Mouse (Mus musculus) heart, adult 9 months (tissue): Measurements from ENCODE around the gene Ptma.
A peak's percentile ranks its signal among the peaks of the same experiment; 100 is the strongest.
"Not testable (repeated sequence)": the region's sequence is repeated elsewhere in the genome, so short reads cannot be mapped to it uniquely, and the experiment has no call there.

Source experiments
- DNase-seq, 2 experiments: peaks; one replicate each; pipeline ENCODE4 v3.0.0; 2022; ENCODE audit warnings: low spot score in 2 of 2

The Ptma gene

GRCm38 (mm10) chr1:86496340-86496739 is 30.2 kb upstream of the Ptma start:
- no peak for DNase-seq

- DNase-seq: no peak
These were observed 29.2 kb upstream of the Ptma start for GRCm38 (mm10) chr1:86497361-86497760.

GRCm38 (mm10) chr1:86497986-86498385 is 28.5 kb upstream of the Ptma start:
- DNase-seq: no peak

DNA sequence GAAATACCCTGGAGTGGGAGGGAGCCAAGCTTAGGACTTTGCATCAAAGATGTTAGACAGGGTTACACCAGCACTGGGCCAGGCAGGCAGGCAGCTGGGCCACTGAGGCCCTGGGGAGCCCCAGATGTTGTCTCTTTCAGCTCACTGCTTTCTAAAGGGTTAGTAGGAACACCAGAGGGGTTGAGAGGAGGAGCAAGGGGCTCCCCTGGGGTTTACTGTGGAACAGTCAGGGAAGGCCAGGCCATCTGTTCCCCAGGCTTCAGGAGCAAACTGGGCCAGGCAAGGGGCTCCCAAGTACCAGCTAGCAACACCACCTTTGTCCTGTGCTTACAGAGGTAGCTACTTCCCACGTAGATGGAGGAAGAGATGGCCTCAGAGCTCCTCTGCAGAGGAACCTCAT is 27.9 kb upstream of the Ptma start:
- peak in 1 of 2 experiments; percentile 46 for DNase-seq

- DNase-seq: peak in 1 of 2 experiments; percentile 67
These were observed 26.6 kb upstream of the Ptma start for GRCm38 (mm10) chr1:86499903-86500302.

- DNase-seq: no peak
These were observed 25.8 kb upstream of the Ptma start for GRCm38 (mm10) chr1:86500681-86501080.

GRCm38 (mm10) chr1:86501114-86501532 is 25.4 kb upstream of the Ptma start:
- peak in 1 of 2 experiments; percentile 47 for DNase-seq

DNA sequence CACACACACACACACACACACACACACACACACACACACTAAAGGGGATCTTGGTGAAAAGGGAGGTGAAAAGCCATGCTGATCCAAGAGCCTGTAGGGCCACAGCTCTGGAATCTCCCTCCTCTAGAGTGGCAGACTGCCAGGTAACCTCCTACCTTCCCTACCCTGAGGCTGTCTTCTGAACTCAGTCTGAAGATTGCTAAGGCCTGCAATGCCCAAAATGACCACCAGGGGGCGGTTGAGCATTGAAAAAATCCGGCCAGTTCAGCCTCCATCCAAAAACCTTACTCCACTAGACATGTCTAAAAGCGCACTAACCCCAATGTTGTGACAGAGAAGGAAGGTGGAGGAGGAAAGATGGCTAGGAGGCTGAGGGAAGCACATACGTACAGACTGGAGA is 25.0 kb upstream of the Ptma start:
- DNase-seq: peak; percentile 79 to 92

DNA sequence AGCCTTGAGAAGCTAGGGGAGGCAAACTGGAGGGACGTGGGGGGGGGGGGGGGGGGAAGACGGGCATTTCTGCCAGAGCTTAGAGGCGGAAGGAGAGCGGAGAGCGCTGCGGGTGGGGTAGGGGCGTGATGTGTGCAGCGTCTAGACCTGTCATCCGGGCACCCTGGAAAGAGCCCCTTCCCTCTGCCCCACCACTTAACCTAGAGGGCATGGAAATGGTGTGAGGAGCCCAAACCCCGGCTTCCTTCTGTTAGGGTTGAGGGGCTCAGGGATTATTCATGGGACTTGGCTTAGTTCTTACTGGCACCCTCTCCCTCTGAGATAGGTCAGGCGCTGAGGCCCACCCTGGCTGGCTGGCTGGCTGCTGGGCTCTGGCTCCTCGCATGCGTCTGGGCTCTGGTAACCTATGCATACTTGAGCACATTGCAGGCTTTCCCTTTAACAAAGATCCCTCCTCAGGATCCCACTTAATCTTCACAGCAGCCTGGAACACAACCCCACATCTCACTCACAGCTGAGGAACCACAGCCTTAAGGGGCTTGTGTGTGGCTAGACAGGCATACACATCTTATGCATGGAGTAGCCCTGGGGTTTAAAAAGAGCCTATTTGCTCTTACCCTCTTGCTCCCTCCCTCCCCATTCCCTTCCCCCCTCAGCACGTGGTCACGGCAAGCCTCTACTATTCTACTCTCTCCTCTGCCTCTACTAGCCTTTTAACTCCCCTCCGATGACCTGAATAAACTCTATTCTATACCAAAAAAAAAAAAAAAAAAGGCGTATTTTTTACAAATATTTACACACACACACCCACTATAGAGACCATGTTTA is 24.1 kb upstream of the Ptma start:
- DNase-seq: no peak

DNA sequence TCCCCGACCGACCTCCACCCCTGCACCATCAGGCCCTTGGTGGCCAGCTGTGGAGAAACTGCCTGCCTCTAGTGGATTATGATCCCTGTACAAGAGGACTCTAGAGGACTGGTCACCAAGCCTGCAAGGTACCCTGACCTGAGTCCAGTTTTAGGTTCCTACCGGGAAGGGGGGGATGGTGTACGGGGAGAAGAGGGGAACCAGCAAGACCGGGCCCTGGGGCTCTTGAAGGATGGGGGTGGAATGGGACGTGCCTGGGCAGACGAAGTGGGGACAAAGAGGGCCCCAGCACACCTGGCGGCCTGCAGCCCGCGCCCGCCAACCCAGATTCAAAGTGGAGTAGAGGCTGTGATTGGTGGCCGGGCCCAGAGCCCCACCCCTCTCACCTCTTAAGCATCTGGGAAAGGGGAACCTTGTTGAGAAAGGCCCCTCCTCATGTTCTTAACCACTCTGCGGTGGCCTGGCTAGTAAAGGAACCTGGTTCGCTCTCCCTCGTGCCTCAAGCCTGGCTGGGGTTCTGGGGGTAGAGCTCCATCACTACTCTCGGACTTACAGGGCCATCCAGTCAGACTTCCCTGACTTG is 23.3 kb upstream of the Ptma start:
- DNase-seq: no peak

DNA sequence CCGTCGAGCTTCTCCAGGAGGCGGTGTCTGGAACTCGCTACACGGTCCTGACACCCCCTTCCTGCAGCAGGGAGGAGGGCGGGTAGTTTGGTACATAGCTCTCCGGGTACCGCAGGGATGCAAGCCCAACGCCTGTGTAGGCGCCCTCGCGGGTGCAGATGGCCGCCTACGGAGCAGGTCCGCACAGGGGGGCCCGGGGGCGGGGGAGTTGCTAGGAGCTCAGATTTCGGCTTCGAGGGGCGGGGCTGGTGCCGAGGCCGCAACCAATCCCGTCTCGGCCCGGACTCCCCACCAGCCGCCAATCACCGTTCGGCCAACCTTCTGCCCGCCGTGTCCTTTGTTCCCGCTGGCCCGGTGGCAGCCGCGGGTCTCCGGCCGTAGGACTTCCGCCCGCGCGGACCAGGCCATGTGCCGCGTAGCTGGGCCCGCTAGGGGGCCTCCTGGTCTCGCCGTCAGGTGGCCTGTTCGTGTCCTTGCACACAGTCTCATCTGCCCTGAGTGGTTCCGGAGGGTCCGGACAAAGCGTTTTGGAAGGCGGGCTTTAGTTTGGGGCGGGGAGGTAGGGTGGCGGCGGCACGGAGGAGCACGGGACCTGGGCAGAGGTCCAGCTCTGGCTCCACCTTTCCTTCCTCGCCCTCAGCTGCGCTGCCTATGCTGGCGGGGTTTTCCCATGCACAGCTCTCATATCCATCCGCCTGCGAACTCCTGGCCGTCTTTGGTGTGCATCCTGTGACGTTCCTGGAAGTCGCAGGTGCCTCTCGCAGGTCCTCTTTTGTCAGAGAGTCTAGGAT is 22.4 kb upstream of the Ptma start:
- DNase-seq: peak; percentile 96

GRCm38 (mm10) chr1:86504697-86505421 is 21.7 kb upstream of the Ptma start:
- DNase-seq: peak in 1 of 2 experiments; percentile 36

DNA sequence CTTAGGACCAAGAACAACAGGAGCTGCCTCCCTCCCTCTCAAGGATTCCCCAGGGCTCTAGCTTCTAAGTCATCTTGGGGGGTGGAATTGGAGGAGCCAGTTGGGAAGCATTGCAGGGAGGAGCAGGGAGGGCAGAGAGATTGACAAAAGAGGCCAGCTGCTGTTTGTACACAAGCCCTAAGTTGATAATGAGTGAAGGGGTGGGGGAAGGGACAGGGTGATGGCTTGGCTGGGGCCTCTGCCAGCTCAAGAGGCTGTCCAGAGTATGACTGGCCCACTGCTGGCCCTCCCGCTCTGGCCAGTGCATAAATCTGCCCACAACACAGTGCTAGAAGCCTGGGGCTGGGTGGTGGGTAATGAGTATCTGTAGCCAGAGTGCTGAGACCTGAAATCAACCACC is 21.1 kb upstream of the Ptma start:
- DNase-seq: peak; percentile 66 to 74

- DNase-seq: no peak
These were observed 20.1 kb upstream of the Ptma start for GRCm38 (mm10) chr1:86506420-86506819.

GRCm38 (mm10) chr1:86507866-86508265 is 18.7 kb upstream of the Ptma start:
- DNase-seq: no peak

- DNase-seq: peak; percentile 79 to 85
These were observed 17.1 kb upstream of the Ptma start for GRCm38 (mm10) chr1:86509410-86509809.

- no peak for DNase-seq
These were observed 16.3 kb upstream of the Ptma start for GRCm38 (mm10) chr1:86510266-86510665.

GRCm38 (mm10) chr1:86510676-86511441 is 15.7 kb upstream of the Ptma start:
- no peak for DNase-seq

- DNase-seq: no peak
These were observed 14.3 kb upstream of the Ptma start for GRCm38 (mm10) chr1:86512154-86512720.

GRCm38 (mm10) chr1:86513031-86513430 is 13.5 kb upstream of the Ptma start:
- not testable (repeated sequence) for DNase-seq
